Mouse (Mus musculus) small intestine, adult 2 months (tissue): ENCODE data around the gene Plekhm3. TPM values are rescaled to one million over a fixed set of nuclear protein-coding genes. Genes with fewer than 3 reads are reported as not detected.

ENCODE experiments used
- H3K27ac ChIP-seq: fragments of 200-500 bp; 2 replicates; pipeline ENCODE4 v1.5.1; 2012; ENCODE audit warnings: low read depth, low read length, control low read depth, inconsistent platforms; ENCODE audit not compliant: insufficient read depth
- H3K27me3 ChIP-seq: fragments of 200-500 bp; 2 replicates; pipeline ENCODE4 v1.6.1; 2012; ENCODE audit warnings: mild to moderate bottlenecking, moderate library complexity, low read length, inconsistent platforms; ENCODE audit not compliant: control insufficient read depth, insufficient read depth
- H3K36me3 ChIP-seq: fragments of 200-500 bp; 2 replicates; pipeline ENCODE4 v1.6.1; 2012; ENCODE audit warnings: mild to moderate bottlenecking, low read length, control low read depth, inconsistent platforms; ENCODE audit not compliant: control insufficient read depth, insufficient read depth
- H3K4me1 ChIP-seq: fragments of 200-500 bp; 2 replicates; pipeline ENCODE4 v1.6.1; 2012; ENCODE audit warnings: low read length, inconsistent platforms, mixed read lengths; ENCODE audit not compliant: control insufficient read depth, insufficient read depth, insufficient read length
- H3K4me3 ChIP-seq: fragments of 200-500 bp; 2 replicates; pipeline ENCODE4 v1.5.1; 2012; ENCODE audit warnings: low read depth, mild to moderate bottlenecking, control low read depth, inconsistent platforms, low read length, moderate library complexity
- CTCF ChIP-seq: fragments of 200-500 bp; IDR thresholded peaks from 2 replicates; pipeline ENCODE4 v1.5.1; 2012; ENCODE audit warnings: low read depth, mild to moderate bottlenecking, control low read depth, inconsistent platforms, low read length, moderate library complexity, mixed read lengths; ENCODE audit not compliant: insufficient replicate concordance, insufficient read length; ENCODE audit errors: extremely low read depth
- POLR2A ChIP-seq: fragments of 200-500 bp; IDR thresholded peaks from 2 replicates; pipeline ENCODE4 v1.6.1; 2012; ENCODE audit warnings: low read depth, mild to moderate bottlenecking, control low read depth, inconsistent platforms, low read length, moderate library complexity
- WGBS: fragments of 180-500 bp; shearing (Covaris S2); methylation state at CpG from one replicate; pipeline ENCODE4 v1.1.7; 2018; 5-methylcytosine and 5-hydroxymethylcytosine counted together
- polyA plus RNA-seq: library from polyadenylated mRNA; depleted of rRNA; stranded (reverse); fragments of >200 nt; gene quantifications from 2 replicates; pipeline ENCODE4 v1.2.3, GENCODE M21; 2012

Plekhm3 gene
- polyA plus RNA-seq, 1 experiment, result 4.0 TPM

DNA sequence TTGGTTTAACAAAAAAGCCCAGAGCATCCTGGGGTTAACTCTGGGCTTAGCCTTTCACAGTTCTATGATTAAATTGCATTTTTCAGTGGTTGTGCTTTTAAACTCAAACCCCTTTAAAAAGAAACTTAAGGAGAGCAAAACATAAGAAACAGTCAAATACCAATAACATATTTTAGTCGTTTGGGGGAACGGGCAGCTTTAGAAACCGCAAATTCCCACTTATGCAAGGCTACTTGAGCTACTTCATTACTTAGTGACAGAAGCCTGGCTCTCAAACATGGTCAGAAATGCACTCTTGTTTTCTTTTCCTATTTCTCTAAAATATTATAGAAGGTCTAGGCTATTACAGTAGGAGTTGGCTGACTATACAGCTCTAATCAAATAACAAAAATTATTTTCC, 120.5 kb downstream of the Plekhm3 start:
- no peak overlapping the region for H3K4me3 ChIP-seq
- H3K27ac ChIP-seq, result no peak overlapping the region
- TF ChIP-seq POLR2A (no peak), CTCF (no peak)
- 81% methylated on average over 3 of the region's 3 CpGs for WGBS
- H3K36me3 ChIP-seq, result no peaks in the 10 kb centered on the region
- peaks cover 6% of the 10 kb centered on the region for H3K4me1 ChIP-seq
- H3K27me3 ChIP-seq, result no peaks in the 10 kb centered on the region

- Histone ChIP-seq H3K27me3 (no peaks in the 10 kb centered on the region), H3K4me3 (no peak overlapping the region), H3K27ac (peak overlapping the region; percentile 28; the same call in 1 of the 2 replicates), H3K4me1 (peaks cover 7% of the 10 kb centered on the region), H3K36me3 (no peaks in the 10 kb centered on the region)
- WGBS, result 22% methylated on average over 2 of the region's 2 CpGs
- TF ChIP-seq CTCF, result no peak
- no peak for TF ChIP-seq POLR2A
Observed at GRCm38 (mm10) chr1:64831552-64831951, 125.1 kb downstream of the Plekhm3 start.

DNA sequence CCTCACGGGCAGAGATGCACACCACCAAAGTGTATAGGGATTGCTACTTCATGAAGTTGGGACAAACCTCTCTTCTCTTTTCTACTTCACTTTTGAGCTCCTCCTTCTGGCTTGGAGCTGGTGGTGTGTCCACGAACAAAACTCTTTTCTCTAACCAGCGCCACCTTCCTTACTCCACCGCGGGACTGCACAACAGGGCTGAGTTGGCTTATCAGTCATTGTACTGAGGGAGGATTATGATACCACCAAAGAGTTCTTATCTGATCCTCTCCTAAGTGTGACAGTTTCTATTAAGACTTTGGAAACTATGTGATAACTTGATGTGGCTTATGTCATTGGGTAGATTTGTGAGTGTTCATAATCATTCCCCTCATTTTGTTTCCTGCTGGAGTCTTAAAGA, 129.2 kb downstream of the Plekhm3 start:
- TF ChIP-seq POLR2A (no peak), CTCF (no peak)
- WGBS, result 71% methylated on average over 5 of the region's 5 CpGs
- H3K4me1 ChIP-seq, result peaks cover 7% of the 10 kb centered on the region
- H3K27me3 ChIP-seq, result no peaks in the 10 kb centered on the region
- no peak overlapping the region for H3K4me3 ChIP-seq
- no peaks in the 10 kb centered on the region for H3K36me3 ChIP-seq
- H3K27ac ChIP-seq, result no peak overlapping the region

DNA sequence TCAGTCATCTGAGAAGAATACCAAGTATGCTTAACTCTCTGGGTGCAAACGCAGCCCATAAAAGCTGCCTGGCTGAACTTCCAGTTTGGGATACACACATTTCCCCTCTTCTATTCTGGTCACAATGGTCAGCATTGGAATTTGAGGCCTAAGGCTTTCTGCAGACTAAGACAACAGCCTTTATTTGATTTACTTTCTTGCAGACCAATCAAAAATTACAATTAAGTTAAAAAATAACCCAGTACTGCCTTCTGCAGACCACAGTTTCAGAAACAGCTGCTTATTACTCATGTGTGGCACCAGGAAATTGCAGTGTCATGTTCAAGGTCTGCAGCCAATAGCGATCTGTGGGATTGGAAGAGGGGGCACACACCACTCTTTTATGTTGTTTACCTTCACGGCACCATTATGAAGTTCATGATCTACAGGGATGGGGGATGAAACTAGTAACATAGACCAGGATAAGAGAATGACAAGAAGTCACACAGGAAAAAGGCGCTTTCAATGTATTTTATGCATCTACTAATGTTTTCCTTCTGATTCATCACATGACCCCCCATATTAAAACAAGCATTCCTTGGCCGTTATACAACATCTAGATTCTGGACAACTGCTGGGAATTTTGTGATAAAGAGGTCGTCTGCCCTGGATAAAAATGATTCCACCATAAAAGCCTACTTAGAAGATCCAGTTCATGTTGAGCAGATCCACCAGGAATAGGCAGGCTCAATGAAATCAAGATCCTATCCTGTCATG, 130.1 kb downstream of the Plekhm3 start:
- TF ChIP-seq POLR2A, result no peak
- no peak for TF ChIP-seq CTCF
- Histone ChIP-seq H3K4me1 (peaks cover 4% of the 10 kb centered on the region; the same call in 1 of the 2 replicates), H3K4me3 (no peak overlapping the region), H3K27ac (no peak overlapping the region), H3K27me3 (no peaks in the 10 kb centered on the region), H3K36me3 (no peaks in the 10 kb centered on the region)
- WGBS, result 57% methylated on average over 6 of the region's 6 CpGs

DNA sequence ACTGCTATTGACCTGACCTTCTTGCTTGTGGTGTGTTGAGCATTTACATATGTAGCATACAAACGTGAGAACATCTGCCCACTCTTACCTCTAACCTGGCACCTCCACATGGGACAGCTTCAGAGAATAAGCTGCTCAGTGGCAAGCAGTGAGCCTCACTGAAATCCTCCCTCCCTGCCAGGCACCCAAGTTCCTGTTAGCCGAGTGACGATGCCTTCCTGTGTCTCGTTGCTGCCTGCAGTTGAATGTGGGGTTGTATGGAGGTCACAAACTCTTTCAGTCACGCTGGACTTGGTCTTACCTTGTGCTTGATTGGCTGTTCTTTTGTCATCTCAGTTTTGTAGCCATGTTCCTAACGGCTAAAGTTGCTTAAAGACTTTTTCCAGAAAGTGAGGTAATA, 133.1 kb downstream of the Plekhm3 start:
- 72% methylated on average over 6 of the region's 6 CpGs for WGBS
- TF ChIP-seq CTCF, result no peak
- no peak for TF ChIP-seq POLR2A
- peaks cover 2% of the 10 kb centered on the region; the same call in 1 of the 2 replicates for H3K4me1 ChIP-seq
- H3K27ac ChIP-seq, result no peak overlapping the region
- H3K27me3 ChIP-seq, result no peaks in the 10 kb centered on the region
- H3K36me3 ChIP-seq, result 0 out of 2 replicates have a peak, but pooled peaks cover 1% of the 10 kb centered on the region
- no peak overlapping the region for H3K4me3 ChIP-seq

DNA sequence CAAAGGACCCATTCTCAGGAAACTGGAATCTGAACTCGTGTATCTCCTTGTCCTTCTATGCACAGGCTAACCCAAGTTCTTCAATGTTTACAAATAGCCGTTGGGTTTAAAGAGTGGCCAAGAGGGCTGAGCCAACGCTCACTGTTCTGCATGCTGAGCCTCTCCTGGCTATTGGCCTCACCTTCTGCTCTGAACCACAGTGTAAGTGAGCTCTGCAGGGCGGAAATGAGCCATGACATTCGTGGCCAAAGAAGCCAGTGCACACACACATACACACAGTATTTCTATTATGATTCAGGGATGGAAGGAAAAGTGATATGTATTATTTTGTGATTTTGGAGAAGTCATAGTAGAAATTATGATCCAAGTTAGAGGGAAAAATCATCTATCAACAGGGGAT, 138.9 kb downstream of the Plekhm3 start:
- Histone ChIP-seq H3K36me3 (0 out of 2 replicates have a peak, but pooled peaks cover 1% of the 10 kb centered on the region), H3K27me3 (no peaks in the 10 kb centered on the region), H3K4me1 (peaks cover 2% of the 10 kb centered on the region; the same call in 1 of the 2 replicates), H3K4me3 (no peak overlapping the region), H3K27ac (no peak overlapping the region)
- TF ChIP-seq POLR2A (no peak), CTCF (no peak)
- WGBS, result 50% methylated on average over 5 of the region's 5 CpGs

DNA sequence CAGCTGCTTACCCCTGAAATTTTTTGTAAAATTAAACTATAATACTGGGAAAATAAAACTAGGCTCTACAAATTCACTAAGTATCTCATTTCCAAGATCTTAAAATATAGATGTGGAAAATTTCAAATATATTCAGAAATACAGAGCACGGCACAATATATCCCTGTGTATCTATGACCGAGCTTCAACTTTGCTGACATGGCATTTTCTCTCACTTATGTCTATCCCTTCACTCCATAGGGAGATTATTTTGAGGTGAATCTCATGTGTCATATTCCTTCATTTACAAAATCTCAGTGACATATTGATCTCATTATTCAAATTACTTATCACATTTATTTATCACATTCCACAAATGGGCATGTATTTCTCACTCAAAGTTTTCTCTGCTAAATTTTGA, 143.4 kb downstream of the Plekhm3 start:
- TF ChIP-seq CTCF, result no peak
- no peak for TF ChIP-seq POLR2A

More for the DNA sequence above, 143.4 kb downstream of the Plekhm3 start:
- H3K4me3 ChIP-seq, result no peak overlapping the region
- H3K27ac ChIP-seq, result no peak overlapping the region
- no peaks in the 10 kb centered on the region for H3K27me3 ChIP-seq
- H3K4me1 ChIP-seq, result no peaks in the 10 kb centered on the region; the same call in 1 of the 2 replicates
- no peaks in the 10 kb centered on the region for H3K36me3 ChIP-seq
- WGBS, result over 99% methylated on average over 2 of the region's 2 CpGs
